Mouse (Mus musculus): ENCODE measurements around the gene Dab2.

Gene Dab2

GRCm38 (mm10) chr15:6468845-6469244, 169.3 kb downstream of the Dab2 start:
- CTCF ChIA-PET = no interaction called here

DNA sequence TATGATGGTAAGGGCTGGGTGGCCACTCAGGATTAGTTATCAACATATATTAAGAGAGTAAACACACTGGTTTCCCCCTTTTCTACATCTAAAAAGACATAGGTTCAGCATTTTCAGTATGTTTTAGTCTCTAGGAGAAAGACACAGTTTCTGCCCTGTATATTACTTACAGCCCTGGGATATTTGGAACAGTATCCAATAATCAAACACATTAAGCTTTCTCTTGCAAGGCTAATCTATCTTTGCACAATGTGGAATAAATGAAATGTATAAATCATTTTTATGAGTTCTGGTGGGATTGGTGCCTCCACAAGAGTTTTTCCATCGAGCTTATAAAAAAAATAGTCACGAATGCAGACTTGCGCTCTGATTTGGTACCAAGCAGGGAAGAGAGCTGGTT, 169.8 kb downstream of the Dab2 start:
- CTCF ChIA-PET = no interaction called here

DNA sequence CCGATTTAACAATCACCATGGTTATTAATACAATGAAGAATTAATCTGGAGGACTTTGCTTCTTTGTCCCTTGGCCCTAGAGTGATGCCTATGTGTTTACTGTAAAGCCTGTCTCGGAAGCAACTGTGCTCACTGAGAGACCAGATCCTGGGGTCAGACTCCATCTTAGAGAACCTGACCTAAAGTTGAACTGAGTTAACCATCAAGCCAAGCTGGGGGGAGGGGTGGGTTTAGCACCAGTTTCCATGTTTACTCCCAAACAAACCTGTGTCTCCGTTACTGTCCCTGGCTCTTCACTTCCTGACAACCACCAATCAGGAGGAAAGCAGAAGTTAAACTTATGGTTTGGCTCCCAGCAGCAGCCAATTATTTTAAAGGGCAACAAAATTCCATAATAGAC, 184.0 kb downstream of the Dab2 start:
- CTCF ChIA-PET = no interaction called here

Data from spleen, embryonic (tissue).